Mouse (Mus musculus): Measurements from ENCODE around the gene Pkp4.
"Not testable (repeated sequence)": the region's sequence is repeated elsewhere in the genome, so short reads cannot be mapped to it uniquely, and the experiment has no call there.

Pkp4 gene

GRCm38 (mm10) chr2:59395160-59395650 is 234.6 kb downstream of the Pkp4 start:
- in situ Hi-C loops (cut with MboI; ENCODE audit: low pct_unique_long_range_greater_than_20kb in 1 of 2, low sequenced_read_pairs in 2 of 2, unreplicated experiment in 1 of 2) = not testable (repeated sequence)

GRCm38 (mm10) chr2:59396555-59396954 is 235.9 kb downstream of the Pkp4 start:
- in situ Hi-C loops (cut with MboI; ENCODE audit: low pct_unique_long_range_greater_than_20kb in 1 of 2, low sequenced_read_pairs in 2 of 2, unreplicated experiment in 1 of 2) = no loop called here

DNA sequence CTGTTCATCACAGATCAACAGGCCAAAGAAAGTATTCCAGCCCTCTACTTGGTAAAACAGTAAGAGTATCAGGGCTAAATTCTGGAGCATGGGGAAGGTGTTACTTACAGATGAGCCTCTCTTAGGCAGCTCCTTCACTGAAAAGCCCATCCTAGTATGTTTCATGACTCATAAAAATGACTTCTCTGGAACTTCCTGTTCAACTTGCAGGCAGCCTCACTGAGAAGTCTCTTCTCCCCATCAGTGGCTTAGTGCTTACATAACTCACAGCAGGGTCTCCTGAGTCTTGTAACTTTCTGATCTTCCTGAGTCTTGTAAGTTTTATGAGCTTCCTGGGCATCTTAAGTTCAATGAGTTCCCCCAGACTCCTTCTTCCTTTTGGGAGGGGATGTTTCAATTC is 236.9 kb downstream of the Pkp4 start:
- in situ Hi-C loops (cut with MboI; ENCODE audit: low pct_unique_long_range_greater_than_20kb in 1 of 2, low sequenced_read_pairs in 2 of 2, unreplicated experiment in 1 of 2) = no loop called here

DNA sequence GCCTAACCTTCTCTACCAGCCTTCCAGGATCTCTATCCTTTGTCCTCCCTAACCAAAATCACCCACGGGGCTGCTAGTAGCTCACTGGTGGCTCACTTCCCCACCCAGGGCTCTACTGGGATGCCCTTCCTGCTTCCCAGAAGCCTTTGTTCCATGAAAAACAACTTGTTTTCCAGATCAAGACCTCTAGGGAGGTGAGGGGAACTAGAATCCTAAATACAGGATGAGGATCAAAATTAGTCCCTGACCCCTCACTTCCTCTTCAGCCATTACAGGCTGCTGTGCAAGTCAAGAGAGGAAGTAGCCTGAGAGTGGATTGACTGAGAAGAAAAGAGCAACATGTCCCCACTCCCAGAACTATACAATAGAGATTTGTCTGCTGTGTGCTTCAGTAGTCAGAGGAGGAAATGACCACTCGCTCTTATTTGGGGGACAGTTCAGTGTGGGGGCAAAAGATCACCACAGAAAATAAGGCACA is 240.3 kb downstream of the Pkp4 start:
- in situ Hi-C loops (cut with MboI; ENCODE audit: low pct_unique_long_range_greater_than_20kb in 1 of 2, low sequenced_read_pairs in 2 of 2, unreplicated experiment in 1 of 2) = no loop called here

DNA sequence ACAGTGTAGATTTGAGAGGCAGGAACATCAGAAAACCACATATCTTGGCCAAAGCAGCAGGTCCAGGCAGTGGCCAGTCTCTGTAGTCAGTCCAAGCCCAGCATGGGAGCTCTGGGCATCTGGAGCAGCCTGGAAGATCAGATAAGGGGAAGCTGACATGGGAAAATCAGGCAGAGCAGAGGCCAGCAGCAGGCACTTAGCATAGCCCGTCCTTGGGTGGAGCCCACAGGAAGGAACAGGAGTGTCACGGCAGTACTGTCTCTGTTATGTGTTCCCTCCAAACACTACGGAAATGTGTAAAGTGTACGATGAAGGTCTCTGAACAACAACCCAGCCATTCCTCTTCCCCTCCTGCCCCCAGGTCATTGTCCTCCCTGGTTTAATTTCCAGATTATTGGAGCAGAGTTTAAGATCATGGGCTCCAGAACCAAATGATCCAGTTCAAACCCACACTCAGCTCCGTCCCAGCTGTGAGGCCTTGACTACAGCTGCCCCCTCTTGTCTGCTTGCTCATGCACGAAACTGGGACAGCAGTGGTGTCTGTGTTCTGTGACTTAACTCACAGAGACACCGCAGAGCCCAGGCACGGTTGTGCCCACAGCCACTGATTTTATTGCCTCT is 241.3 kb downstream of the Pkp4 start:
- in situ Hi-C loops (cut with MboI; ENCODE audit: low pct_unique_long_range_greater_than_20kb in 1 of 2, low sequenced_read_pairs in 2 of 2, unreplicated experiment in 1 of 2) = no loop called here

GRCm38 (mm10) chr2:59404022-59404421 is 243.4 kb downstream of the Pkp4 start:
- in situ Hi-C loops (cut with MboI; ENCODE audit: low pct_unique_long_range_greater_than_20kb in 1 of 2, low sequenced_read_pairs in 2 of 2, unreplicated experiment in 1 of 2) = no loop called here
